Mouse (Mus musculus): ENCODE results near the gene Cebpe.

Cebpe gene

DNA sequence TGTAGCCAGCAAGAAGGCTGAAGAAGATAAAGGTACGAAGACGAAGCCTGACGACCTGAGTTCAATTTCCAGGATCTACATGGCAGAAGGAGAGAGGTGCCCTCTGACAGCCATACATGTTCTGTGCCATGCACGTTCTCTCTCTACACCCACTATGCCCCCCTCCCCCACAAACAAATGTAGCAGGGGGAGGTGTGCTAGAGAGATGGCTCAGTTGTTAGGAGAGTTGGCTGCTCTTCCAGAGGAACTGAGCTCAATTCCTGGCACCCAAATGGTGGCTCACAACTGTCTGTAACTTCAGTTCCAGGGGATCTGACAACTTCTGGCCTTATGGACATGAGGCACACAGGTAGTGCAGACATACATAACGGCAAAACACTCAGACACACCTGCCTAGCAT is 35.7 kb downstream of the Cebpe start:
- DNase-seq (ENCODE audit: low spot score in 2 of 2) = no peak

DNA sequence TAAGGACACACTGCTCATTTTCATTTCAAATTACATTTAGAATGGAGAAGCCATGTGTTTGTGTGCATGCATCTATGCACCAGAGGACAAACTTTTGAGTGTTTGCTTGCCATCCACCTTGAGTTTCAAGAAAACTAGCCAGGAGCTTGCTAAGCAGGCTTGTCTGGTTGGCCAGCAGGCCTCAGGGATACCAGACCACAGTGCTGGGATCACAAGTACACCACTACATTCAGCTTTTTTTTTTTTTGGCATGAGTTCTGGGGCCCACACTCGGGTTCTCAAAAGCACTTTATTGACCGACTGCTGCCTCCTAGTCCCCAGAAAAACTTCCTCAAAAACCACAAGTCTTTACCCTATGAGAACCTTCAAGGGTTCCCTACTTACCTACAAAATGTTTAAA is 37.7 kb downstream of the Cebpe start:
- DNase-seq (ENCODE audit: low spot score in 2 of 2) = no peak

DNA sequence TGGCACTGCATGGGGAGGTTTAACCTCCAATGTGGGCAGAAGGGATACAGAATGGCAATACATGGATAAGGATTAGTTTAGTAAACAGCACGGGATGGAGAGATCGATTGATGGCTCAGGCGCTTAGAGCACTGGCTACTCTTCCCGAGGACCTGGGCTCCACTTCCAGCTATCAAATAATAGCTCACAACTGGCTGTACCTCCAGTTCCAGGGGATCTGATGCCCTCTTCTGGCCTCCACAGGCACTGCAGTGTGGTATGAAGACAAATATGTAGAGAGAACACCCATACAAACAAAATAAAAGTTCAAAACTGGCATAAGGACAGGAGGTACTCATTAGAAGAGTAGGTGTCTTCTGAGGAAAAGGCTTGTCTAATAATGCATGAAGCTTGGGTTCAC is 42.6 kb downstream of the Cebpe start:
- peak; percentile 56 to 81 for DNase-seq (ENCODE audit: low spot score in 2 of 2)

GRCm38 (mm10) chr14:54664477-54665222 is 47.3 kb downstream of the Cebpe start:
- no peak for DNase-seq (ENCODE audit: low spot score in 2 of 2)

All from spleen, postnatal 4 days (tissue).